ENCODE assay signal across 8 mouse cellular contexts in the genomic region with DNA sequence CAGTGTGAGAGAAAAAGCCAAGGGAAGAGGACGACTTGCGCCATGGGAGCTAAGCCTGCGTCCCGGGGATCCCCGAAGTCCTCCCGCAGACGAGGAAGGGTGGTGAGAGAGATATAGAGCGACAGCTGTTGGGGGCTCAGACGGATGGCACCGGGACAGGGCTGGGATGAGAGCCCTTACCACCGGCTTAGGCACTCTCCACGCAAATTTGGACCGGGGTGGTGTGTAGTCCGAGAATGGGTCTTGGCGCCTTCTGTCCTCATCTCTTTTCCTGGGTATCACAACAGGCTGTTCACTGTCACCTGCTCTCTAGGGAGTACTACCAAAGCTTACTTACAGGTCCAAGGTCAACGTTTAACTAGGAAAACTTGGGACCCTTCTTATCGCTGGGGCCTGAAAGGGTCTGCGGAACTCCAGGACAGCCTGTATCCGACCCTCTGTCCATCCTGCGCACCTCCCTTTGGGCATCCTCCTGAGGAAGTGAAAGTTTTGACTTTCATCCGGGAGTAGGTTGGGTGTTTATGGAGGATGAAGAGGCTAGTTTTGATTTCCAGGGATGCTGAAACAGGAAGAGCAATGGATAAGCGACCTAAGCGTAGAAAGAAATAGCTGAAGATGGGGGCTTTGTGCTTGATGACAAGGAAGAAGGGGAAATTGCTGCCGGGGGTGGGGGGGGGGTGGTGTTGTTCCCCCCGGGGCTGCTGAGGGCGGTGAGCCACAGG. TPM values are rescaled to one million over a fixed set of nuclear protein-coding genes. Genes with fewer than 3 reads are reported as not detected.
A peak's percentile ranks its signal among the peaks of the same experiment; 100 is the strongest.
DNase-seq lines count a peak whose midpoint lies in the region; ATAC-seq lines count a peak whose summit lies in the region.

No protein-coding gene starts in this region.

- H3K4me3 ChIP-seq in intestine, embryonic 16.5 days (ENCODE audit: low read length) = peak overlapping the region; percentile 60
- H3K4me3 ChIP-seq in neural tube, embryonic 13.5 days = peak overlapping the region; percentile 56

- no peak for DNase-seq in cerebellum, postnatal 4 days (ENCODE audit: low spot score in 2 of 2)
- peak; percentile 67 for DNase-seq in 3T3-L1 (ENCODE audit: low read depth, low spot score)
- DNase-seq in embryo, embryonic 11 days = peak; percentile 22
- DNase-seq in right cerebral cortex, postnatal 36 days (ENCODE audit: low spot score in 2 of 2) = no peak
- no peak for DNase-seq in T-cell, adult 2 months (ENCODE audit: low spot score)

- no peaks in the 10 kb centered on the region for H3K9me3 ChIP-seq in intestine, embryonic 16.5 days (ENCODE audit: control insufficient read depth, low read length)
- H3K9me3 ChIP-seq in neural tube, embryonic 13.5 days = no peaks in the 10 kb centered on the region

- no peaks in the 10 kb centered on the region for H3K36me3 ChIP-seq in intestine, embryonic 16.5 days (ENCODE audit: control insufficient read depth, insufficient read depth, low read length)
- no peaks in the 10 kb centered on the region for H3K36me3 ChIP-seq in neural tube, embryonic 13.5 days

- peak; percentile 10; the same call in 1 of the 2 replicates for ATAC-seq in cerebellum, adult (ENCODE audit: insufficient number of reproducible peaks, low FRiP score, low TSS enrichment)
- peak; percentile 41 for ATAC-seq in intestine, embryonic 16.5 days
- ATAC-seq in neural tube, embryonic 13.5 days (ENCODE audit: low read depth) = peak; percentile 18

- WGBS in intestine, embryonic 16.5 days = under 1% methylated on average over 26 of the region's 26 CpGs
- WGBS in neural tube, embryonic 13.5 days = under 1% methylated on average over 26 of the region's 26 CpGs

- H3K4me1 ChIP-seq in intestine, embryonic 16.5 days (ENCODE audit: control insufficient read depth, insufficient read depth, low read length) = no peaks in the 10 kb centered on the region
- H3K4me1 ChIP-seq in neural tube, embryonic 13.5 days (replicated peaks) = peaks cover 40% of the 10 kb centered on the region

- H3K4me2 ChIP-seq in intestine, embryonic 16.5 days (ENCODE audit: low read depth, low read length) = peak overlapping the region; percentile 70
- H3K4me2 ChIP-seq in neural tube, embryonic 13.5 days = peak overlapping the region; percentile 75

- no peak overlapping the region for H3K27ac ChIP-seq in intestine, embryonic 16.5 days (ENCODE audit: low read length)
- no peak overlapping the region for H3K27ac ChIP-seq in neural tube, embryonic 13.5 days (replicated peaks)

- peak overlapping the region; percentile 66 for H3K9ac ChIP-seq in intestine, embryonic 16.5 days (ENCODE audit: low read depth, low read length)
- H3K9ac ChIP-seq in neural tube, embryonic 13.5 days = peak overlapping the region; percentile 71

- H3K27me3 ChIP-seq in intestine, embryonic 16.5 days (replicated peaks; ENCODE audit: control insufficient read depth, insufficient read depth, low read length) = peaks cover 20% of the 10 kb centered on the region
- peaks cover 42% of the 10 kb centered on the region for H3K27me3 ChIP-seq in neural tube, embryonic 13.5 days

RNA-seq across cellular contexts. Expression of a gene that starts 19.8 kb away (rescaled TPM):
- 2.1 and 2.2 TPM in 2 replicates for polyA plus RNA-seq in intestine, embryonic 16.5 days (2015; fragmentation: Nextera tagmentation; extraction: Ambion mirVana)
- 3.1 and 3.2 TPM in 2 replicates for polyA plus RNA-seq in neural tube, embryonic 13.5 days (2015; fragmentation: Nextera tagmentation; extraction: Ambion mirVana)

Comparison
In these comparisons a context has a peak if more than half of its experiments do, and no peak if none do; other contexts are left out.
1. DNase-seq: peak in 3T3-L1 (single experiment) and embryo, embryonic 11 days (single experiment); none in cerebellum, postnatal 4 days (0 of 2), right cerebral cortex, postnatal 36 days (0 of 2) and T-cell, adult 2 months (single experiment).
2. Peak in every context shown above with its lines, with median percentiles within 50 percentile points of each other: ATAC-seq.